Mouse (Mus musculus) spleen, postnatal 14 days (tissue): ENCODE measurements around the gene Car14.
"Not testable (repeated sequence)": the region's sequence is repeated elsewhere in the genome, so short reads cannot be mapped to it uniquely, and the experiment has no call there.

Source experiments
- DNase-seq, 2 experiments: peaks; one replicate each; pipeline ENCODE4 v3.0.0; 2021 to 2022; ENCODE audit warnings: low spot score in 2 of 2

Car14 gene

GRCm38 (mm10) chr3:95904568-95904967 lies at the start of gene Car14:
Car14 (minus strand) TSS chr3:95904691.
- DNase-seq = no peak

GRCm38 (mm10) chr3:95953522-95953921 lies 49.0 kb upstream of the Car14 start:
- DNase-seq = no peak

DNA sequence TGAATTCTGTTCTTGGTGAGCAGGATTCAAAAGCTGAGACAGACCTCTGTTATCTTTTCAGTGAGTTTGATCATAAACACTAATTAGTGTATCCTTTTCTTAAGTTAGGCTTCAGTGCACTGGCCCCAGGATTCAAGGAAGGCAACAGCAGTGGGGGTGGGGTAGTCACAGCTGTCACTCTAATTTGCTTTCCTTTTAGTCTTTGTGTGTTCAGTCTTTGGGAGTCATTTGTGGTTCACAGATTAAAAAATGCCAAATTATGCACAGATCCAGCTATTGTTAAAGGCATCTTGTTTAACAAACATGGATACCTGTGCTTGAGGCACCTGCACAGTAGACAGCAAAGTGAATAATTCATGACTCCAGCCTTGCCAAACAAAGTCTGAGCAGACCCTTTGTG lies 48.5 kb upstream of the Car14 start:
- DNase-seq = no peak

DNA sequence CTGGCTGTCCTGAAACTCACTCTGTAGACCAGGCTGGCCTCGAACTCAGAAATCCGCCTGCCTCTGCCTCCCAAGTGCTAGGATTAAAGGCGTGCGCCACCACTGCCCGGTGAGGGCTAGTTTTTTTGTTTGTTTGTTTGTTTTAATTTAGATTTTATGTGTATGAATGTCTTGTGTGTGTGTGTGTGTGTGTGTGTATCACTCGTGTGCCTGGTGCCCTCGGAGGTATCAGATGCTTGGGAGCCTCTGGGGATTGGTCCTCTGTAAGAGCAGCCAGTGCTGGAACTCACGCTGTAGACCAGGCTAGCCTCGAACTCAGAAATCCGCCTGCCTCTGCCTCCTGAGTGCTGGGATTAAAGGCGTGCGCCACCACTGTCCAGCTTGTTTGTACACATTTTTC lies 47.1 kb upstream of the Car14 start:
- not testable (repeated sequence) for DNase-seq

- peak; percentile 73 to 82 for DNase-seq
Measured at GRCm38 (mm10) chr3:95950763-95951551, 46.5 kb upstream of the Car14 start.

DNA sequence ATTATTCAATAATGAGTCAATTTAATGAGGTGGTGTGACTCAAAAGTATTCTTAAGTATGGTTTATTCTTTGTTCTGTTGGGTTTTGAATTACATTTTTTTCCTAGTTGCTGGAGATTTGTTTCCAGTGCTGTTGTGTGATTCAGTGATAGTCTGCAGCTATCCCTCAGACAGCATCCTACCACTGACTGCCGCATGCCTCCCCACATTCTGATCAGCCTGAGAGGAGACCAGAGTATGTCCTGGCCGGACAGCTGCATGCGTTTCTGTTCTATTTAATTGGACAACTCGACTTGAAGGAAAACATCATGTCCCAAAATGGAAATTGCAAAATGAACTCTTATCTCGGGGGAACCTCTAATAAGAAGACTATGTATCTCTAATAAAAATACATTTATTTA lies 43.8 kb upstream of the Car14 start:
- no peak for DNase-seq

DNA sequence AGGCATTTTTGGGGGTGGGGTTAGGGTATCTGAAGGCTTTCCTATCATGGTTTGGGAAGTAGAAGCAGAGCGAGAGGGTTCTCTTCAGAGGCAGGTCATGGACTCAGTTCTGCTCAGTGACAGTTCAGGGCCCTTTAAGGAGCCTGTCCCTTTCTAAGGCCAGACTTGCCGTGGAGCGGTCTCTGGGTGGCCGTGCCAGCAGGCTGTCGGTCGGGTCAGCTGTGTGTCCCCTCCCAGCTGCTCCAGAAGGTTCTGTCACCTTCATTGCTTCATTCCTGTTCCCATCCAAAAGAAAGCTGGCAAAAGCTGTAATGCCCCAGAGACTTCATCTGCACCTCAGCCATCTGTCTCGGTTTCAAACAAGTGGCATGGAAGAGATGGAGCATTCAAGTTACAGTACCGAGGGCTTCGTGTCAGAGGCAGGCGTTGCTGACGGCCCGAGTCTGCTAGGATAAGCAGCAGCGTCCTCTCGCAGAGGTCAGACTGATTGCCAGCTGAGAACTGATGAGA lies 41.3 kb upstream of the Car14 start:
- DNase-seq = no peak

GRCm38 (mm10) chr3:95944742-95945141 lies 40.3 kb upstream of the Car14 start:
- DNase-seq = no peak

- DNase-seq = no peak
Measured at GRCm38 (mm10) chr3:95943226-95943625, 38.7 kb upstream of the Car14 start.

- no peak for DNase-seq
Measured at GRCm38 (mm10) chr3:95942749-95943148, 38.3 kb upstream of the Car14 start.

DNA sequence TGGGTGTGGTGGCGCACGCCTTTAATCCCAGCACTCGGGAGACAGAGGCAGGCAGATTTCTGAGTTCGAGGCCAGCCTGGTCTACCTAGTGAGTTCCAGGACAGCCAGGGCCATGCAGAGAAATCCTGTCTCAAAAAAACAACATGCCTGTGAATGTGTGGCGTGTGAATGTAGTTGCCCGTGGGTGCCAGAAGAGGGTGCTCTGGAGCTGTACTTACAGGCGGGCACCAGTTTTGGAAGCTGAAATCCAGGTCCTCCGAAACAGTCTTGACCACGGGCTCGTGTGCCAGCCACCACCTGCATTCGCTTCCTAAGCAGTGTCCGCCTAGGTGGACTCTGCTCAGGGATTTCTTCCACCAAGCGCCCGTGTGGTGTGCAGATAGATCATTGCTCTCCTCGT lies 34.3 kb upstream of the Car14 start:
- peak in 1 of 2 experiments; percentile 33 for DNase-seq

GRCm38 (mm10) chr3:95938217-95938616 lies 33.7 kb upstream of the Car14 start:
- DNase-seq = no peak

DNA sequence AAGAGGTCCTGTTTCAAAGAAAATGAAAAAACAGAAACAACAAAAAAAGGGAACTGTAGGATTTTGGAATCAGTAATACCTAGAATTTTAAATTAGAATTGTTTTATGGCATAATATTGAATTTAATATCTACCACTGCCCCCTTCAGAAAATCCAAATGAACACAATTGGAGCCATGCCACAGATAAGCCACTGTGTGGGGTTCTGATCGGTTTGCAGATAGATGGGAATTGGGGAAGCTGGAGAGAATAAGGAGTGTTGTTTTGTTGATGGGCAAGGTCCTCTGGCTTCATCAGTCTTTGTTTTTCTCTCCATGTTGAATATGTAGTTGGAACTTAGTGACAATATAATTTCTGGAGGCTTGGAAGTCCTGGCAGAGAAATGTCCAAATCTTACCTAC lies 30.0 kb upstream of the Car14 start:
- no peak for DNase-seq

GRCm38 (mm10) chr3:95933111-95933750 lies 28.7 kb upstream of the Car14 start:
- no peak for DNase-seq

GRCm38 (mm10) chr3:95932566-95932965 lies 28.1 kb upstream of the Car14 start:
- DNase-seq = no peak

DNA sequence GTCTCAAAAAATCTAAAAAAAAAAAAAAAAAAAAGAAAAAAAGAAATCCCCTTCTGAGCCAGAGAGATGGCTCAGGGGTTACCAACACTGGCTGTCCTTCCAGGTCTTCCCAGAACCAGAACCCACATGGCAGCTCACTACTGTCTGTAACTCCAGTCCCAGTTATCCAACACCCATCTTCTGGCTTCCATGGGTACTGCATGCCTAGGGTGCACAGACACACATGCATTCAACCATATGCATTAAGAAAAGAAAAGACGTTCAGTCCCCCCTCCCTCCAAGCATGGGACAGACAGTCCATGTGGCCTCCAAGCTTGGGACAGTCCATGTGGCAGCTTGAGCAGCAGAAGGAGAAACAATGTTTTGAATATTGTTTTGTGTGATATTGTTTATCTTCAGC lies 27.7 kb upstream of the Car14 start:
- no peak for DNase-seq

GRCm38 (mm10) chr3:95931471-95931870 lies 27.0 kb upstream of the Car14 start:
- DNase-seq = no peak

DNA sequence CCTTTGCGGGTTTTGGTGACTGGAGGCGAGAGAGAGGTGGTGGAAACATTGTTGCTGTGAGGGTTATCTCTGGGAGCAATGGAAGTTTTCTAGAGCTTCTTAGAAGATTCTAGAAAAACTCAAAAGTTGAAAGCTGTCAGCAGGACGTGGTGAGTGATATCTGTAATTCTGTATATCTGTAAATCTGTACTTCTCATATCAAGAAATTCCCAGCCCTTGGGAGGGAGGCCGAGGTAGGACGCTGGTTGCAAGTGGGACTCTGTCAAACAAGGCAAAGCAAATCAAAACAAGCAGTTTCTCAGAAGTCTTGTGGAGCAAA lies 25.9 kb upstream of the Car14 start:
- no peak for DNase-seq

DNA sequence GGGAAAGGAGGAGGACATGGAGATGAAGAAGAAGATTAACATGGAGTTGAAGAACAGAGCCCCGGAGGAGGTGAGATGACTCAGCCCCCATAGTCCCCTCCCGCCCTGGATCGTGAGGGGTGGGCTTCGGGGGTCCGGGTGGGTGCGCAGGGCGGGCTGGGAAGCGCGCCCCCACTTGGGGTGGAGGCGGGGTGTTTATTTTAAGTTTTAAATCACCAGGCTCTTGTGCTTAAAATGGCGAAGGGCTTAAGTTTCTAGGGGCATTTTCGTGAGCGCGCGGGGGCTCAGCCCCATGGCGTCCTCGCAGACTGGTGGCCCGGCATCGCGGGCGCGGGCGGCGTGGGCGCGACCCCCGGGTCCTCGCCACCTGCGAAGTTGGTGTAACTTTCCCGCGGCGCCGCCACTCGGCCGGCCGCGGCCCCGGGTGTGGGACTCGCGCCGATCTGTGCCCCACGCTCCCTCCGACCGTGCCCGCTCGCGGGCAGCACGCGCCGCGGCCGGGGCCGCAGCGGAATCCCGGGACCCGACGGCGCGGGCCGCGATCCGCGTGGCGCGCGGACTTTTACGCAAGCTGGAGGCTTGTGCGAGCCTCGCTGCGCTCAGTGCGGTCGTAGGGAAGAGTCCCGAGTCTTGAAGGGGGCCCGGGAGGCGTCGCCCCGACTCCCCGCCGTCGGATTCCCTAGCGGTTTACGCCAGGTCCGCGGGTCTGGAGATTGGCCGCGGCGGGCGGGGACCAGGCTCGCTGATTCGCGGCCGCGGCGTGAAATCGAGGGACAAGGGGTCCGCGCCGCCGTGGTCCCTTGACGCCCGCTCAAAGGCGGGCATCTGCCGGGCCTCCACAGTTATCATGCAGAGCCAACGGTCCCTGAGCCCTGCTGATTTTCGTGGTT lies 25.3 kb upstream of the Car14 start:
- DNase-seq = peak; percentile 32 to 55

- peak; percentile 94 to 96 for DNase-seq
Measured at GRCm38 (mm10) chr3:95928658-95929503, 24.4 kb upstream of the Car14 start, which contains the start of gene Anp32e. Anp32e (plus strand) TSS chr3:95929246.

DNA sequence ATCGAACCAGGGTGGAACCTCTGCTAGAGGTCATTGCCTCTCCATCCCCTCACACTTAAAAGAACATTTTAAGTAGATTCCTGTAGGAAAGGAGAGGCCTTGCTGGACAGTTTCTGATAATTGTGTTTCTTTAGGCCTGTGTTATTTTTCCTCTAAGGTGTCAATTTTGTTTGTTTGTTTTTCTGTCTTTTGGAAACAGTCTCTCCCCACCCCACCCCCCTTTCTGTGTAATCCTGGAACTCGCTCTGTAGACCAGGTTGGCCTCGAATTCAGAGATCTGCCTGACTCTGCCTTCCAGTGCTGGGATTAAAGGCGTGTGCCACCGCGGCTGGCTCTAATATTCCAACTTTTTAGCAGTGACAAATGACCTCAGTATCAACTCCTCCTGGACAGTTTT lies 23.8 kb upstream of the Car14 start:
- no peak for DNase-seq
